Mouse (Mus musculus) macrophage (primary cell): ENCODE measurements around the gene Gipr. TPM values are rescaled to one million over a fixed set of nuclear protein-coding genes. Genes with fewer than 3 reads are reported as not detected.

Experiments used
- H3K27ac ChIP-seq: fragments of 350-480 bp; formaldehyde crosslinking; 2 replicates; pipeline ENCODE4 v1.9.0; 2021
- H3K36me3 ChIP-seq: fragments of 350-480 bp; formaldehyde crosslinking; 2 replicates; pipeline ENCODE4 v1.9.0; 2021; ENCODE audit errors: inconsistent target
- H3K4me3 ChIP-seq: fragments of 350-480 bp; formaldehyde crosslinking; 2 replicates; pipeline ENCODE4 v1.9.0; 2021; ENCODE audit errors: inconsistent target
- H3K79me2 ChIP-seq: fragments of 350-480 bp; formaldehyde crosslinking; 2 replicates; pipeline ENCODE4 v1.9.0; 2021; ENCODE audit errors: inconsistent target
- WGBS: methylation state at CpG from one replicate; pipeline ENCODE4 v1.1.7; 2026; ENCODE audit warnings: inconsistent platforms; ENCODE audit not compliant: missing documents; 5-methylcytosine and 5-hydroxymethylcytosine counted together
- polyA plus RNA-seq: library from polyadenylated mRNA; stranded (reverse); fragments of 250-400 nt; gene quantifications from 3 replicates; pipeline ENCODE4 v1.2.4, GENCODE M21; 2018; ENCODE audit warnings: inconsistent platforms

Gipr gene
- polyA plus RNA-seq, 1 experiment from 2014 or later: not detected

- H3K36me3 ChIP-seq: peaks cover 46% of the 10 kb centered on the region; the same call in 1 of the 2 replicates
- H3K27ac ChIP-seq: no peak overlapping the region
- WGBS: 61% methylated on average over 6 of the region's 6 CpGs
- H3K79me2 ChIP-seq: no peaks in the 10 kb centered on the region
- no peak overlapping the region for H3K4me3 ChIP-seq
These were observed 30.7 kb upstream of the Gipr start for GRCm38 (mm10) chr7:19196676-19197075.

GRCm38 (mm10) chr7:19194676-19195075, 28.7 kb upstream of the Gipr start:
- Histone ChIP-seq H3K36me3 (peaks cover 43% of the 10 kb centered on the region; the same call in 1 of the 2 replicates), H3K4me3 (no peak overlapping the region), H3K27ac (no peak overlapping the region), H3K79me2 (no peaks in the 10 kb centered on the region)
- WGBS: 97% methylated on average over 4 of the region's 4 CpGs

GRCm38 (mm10) chr7:19184758-19185157, 18.8 kb upstream of the Gipr start:
- Histone ChIP-seq H3K4me3 (no peak overlapping the region), H3K27ac (no peak overlapping the region), H3K36me3 (peaks cover 22% of the 10 kb centered on the region; the same call in 1 of the 2 replicates), H3K79me2 (no peaks in the 10 kb centered on the region)
- 93% methylated on average over 6 of the region's 6 CpGs for WGBS

GRCm38 (mm10) chr7:19184250-19184649, 18.3 kb upstream of the Gipr start:
- peaks cover 22% of the 10 kb centered on the region; the same call in 1 of the 2 replicates for H3K36me3 ChIP-seq
- no peak overlapping the region for H3K27ac ChIP-seq
- no peak overlapping the region for H3K4me3 ChIP-seq
- H3K79me2 ChIP-seq: no peaks in the 10 kb centered on the region
- WGBS: 78% methylated on average over 2 of the region's 2 CpGs

GRCm38 (mm10) chr7:19180862-19181429, 15.0 kb upstream of the Gipr start:
- peaks cover 4% of the 10 kb centered on the region; the same call in 1 of the 2 replicates for H3K36me3 ChIP-seq
- WGBS: 2% methylated on average over 27 of the region's 27 CpGs
- peak overlapping the region; percentile 40 for H3K27ac ChIP-seq

GRCm38 (mm10) chr7:19179936-19180335, 14.0 kb upstream of the Gipr start:
- Histone ChIP-seq H3K27ac (no peak overlapping the region), H3K79me2 (no peaks in the 10 kb centered on the region), H3K4me3 (no peak overlapping the region), H3K36me3 (no peaks in the 10 kb centered on the region)
- 61% methylated on average over 6 of the region's 6 CpGs for WGBS

More at GRCm38 (mm10) chr7:19180862-19181429, 15.0 kb upstream of the Gipr start:
- H3K4me3 ChIP-seq: peak overlapping the region; percentile 81
- H3K79me2 ChIP-seq: no peaks in the 10 kb centered on the region

- no peak overlapping the region for H3K27ac ChIP-seq
- no peaks in the 10 kb centered on the region for H3K36me3 ChIP-seq
- no peaks in the 10 kb centered on the region for H3K79me2 ChIP-seq
- no peak overlapping the region for H3K4me3 ChIP-seq
- WGBS: 5% methylated on average over 27 of the region's 32 CpGs
These were observed 13.2 kb upstream of the Gipr start for GRCm38 (mm10) chr7:19179173-19179572.

- Histone ChIP-seq H3K27ac (no peak overlapping the region), H3K4me3 (no peak overlapping the region), H3K36me3 (no peaks in the 10 kb centered on the region), H3K79me2 (no peaks in the 10 kb centered on the region)
- 6% methylated on average over 25 of the region's 27 CpGs for WGBS
These were observed 12.6 kb upstream of the Gipr start for GRCm38 (mm10) chr7:19178443-19179092.

GRCm38 (mm10) chr7:19178035-19178434, 12.1 kb upstream of the Gipr start:
- Histone ChIP-seq H3K79me2 (no peaks in the 10 kb centered on the region), H3K36me3 (no peaks in the 10 kb centered on the region), H3K4me3 (no peak overlapping the region), H3K27ac (no peak overlapping the region)
- WGBS: 30% methylated on average over 18 of the region's 18 CpGs

GRCm38 (mm10) chr7:19177216-19177615, 11.3 kb upstream of the Gipr start:
- WGBS: 86% methylated on average over 7 of the region's 7 CpGs
- no peaks in the 10 kb centered on the region for H3K36me3 ChIP-seq
- no peak overlapping the region for H3K4me3 ChIP-seq
- no peaks in the 10 kb centered on the region for H3K79me2 ChIP-seq
- no peak overlapping the region for H3K27ac ChIP-seq

GRCm38 (mm10) chr7:19176516-19176947, 10.6 kb upstream of the Gipr start:
- no peaks in the 10 kb centered on the region for H3K79me2 ChIP-seq
- 15% methylated on average over 21 of the region's 21 CpGs for WGBS

GRCm38 (mm10) chr7:19175708-19176515, 10.0 kb upstream of the Gipr start, which contains the start of gene Eml2:
TSS of gene Eml2 (plus strand) at chr7:19176421.
- 11% methylated on average over 30 of the region's 30 CpGs for WGBS
- no peaks in the 10 kb centered on the region for H3K36me3 ChIP-seq
- H3K79me2 ChIP-seq: no peaks in the 10 kb centered on the region
- no peak within 1 kb of the TSS for H3K27ac ChIP-seq
- H3K4me3 ChIP-seq: no peak within 1 kb of the TSS

More at GRCm38 (mm10) chr7:19176516-19176947, 10.6 kb upstream of the Gipr start:
- Histone ChIP-seq H3K4me3 (no peak overlapping the region), H3K36me3 (no peaks in the 10 kb centered on the region), H3K27ac (no peak overlapping the region)

- H3K36me3 ChIP-seq: no peaks in the 10 kb centered on the region
- H3K27ac ChIP-seq: no peak overlapping the region
- WGBS: 11% methylated on average over 17 of the region's 17 CpGs
- H3K4me3 ChIP-seq: no peak overlapping the region
- H3K79me2 ChIP-seq: no peaks in the 10 kb centered on the region
These were observed 6.9 kb upstream of the Gipr start for GRCm38 (mm10) chr7:19172874-19173273.

GRCm38 (mm10) chr7:19171831-19172230, 5.9 kb upstream of the Gipr start:
- 79% methylated on average over 8 of the region's 8 CpGs for WGBS
- no peaks in the 10 kb centered on the region for H3K79me2 ChIP-seq
- no peak overlapping the region for H3K27ac ChIP-seq
- H3K36me3 ChIP-seq: no peaks in the 10 kb centered on the region
- no peak overlapping the region for H3K4me3 ChIP-seq

- WGBS: 80% methylated on average over 8 of the region's 8 CpGs
- Histone ChIP-seq H3K4me3 (no peak overlapping the region), H3K36me3 (no peaks in the 10 kb centered on the region), H3K79me2 (no peaks in the 10 kb centered on the region), H3K27ac (no peak overlapping the region)
These were observed 4.2 kb upstream of the Gipr start for GRCm38 (mm10) chr7:19170142-19170541.
